Mouse (Mus musculus) thymus, postnatal 4 days (tissue): ENCODE results near the gene Gm42517.

ENCODE experiments used
- DNase-seq: peaks from one replicate; pipeline ENCODE4 v3.0.0; 2021

The Gm42517 gene

GRCm38 (mm10) chr5:108367871-108368332 is at the start of gene Gm42517:
TSS of gene Gm42517 (minus strand) at chr5:108367922.
- DNase-seq, result peak; percentile 11

- DNase-seq, result no peak
Observed at GRCm38 (mm10) chr5:108414711-108415110, 47.0 kb upstream of the Gm42517 start.

- DNase-seq, result no peak
Observed at GRCm38 (mm10) chr5:108406977-108407376, 39.3 kb upstream of the Gm42517 start.

- DNase-seq, result no peak
Observed at GRCm38 (mm10) chr5:108405460-108405859, 37.7 kb upstream of the Gm42517 start.

- no peak for DNase-seq
Observed at GRCm38 (mm10) chr5:108403453-108403852, 35.7 kb upstream of the Gm42517 start.

- DNase-seq, result no peak
Observed at GRCm38 (mm10) chr5:108389744-108390143, 22.0 kb upstream of the Gm42517 start.

- no peak for DNase-seq
Observed at GRCm38 (mm10) chr5:108388201-108388600, 20.5 kb upstream of the Gm42517 start, which contains the start of gene Pde6b. TSS of gene Pde6b (plus strand) at chr5:108388391.

- no peak for DNase-seq
Observed at GRCm38 (mm10) chr5:108386449-108386848, 18.7 kb upstream of the Gm42517 start.

- DNase-seq, result no peak
Observed at GRCm38 (mm10) chr5:108385632-108386031, 17.9 kb upstream of the Gm42517 start.

- DNase-seq, result no peak
Observed at GRCm38 (mm10) chr5:108378346-108378745, 10.6 kb upstream of the Gm42517 start.

GRCm38 (mm10) chr5:108376059-108376458 is 8.3 kb upstream of the Gm42517 start:
- no peak for DNase-seq

GRCm38 (mm10) chr5:108374079-108374478 is 6.4 kb upstream of the Gm42517 start:
- DNase-seq, result no peak

- no peak for DNase-seq
Observed at GRCm38 (mm10) chr5:108369964-108370363, 2.2 kb upstream of the Gm42517 start.

GRCm38 (mm10) chr5:108368851-108369621 is 1.3 kb upstream of the Gm42517 start:
- peak; percentile 30 for DNase-seq

GRCm38 (mm10) chr5:108368446-108368845 is 724 bp upstream of the Gm42517 start:
- no peak for DNase-seq

- DNase-seq, result peak; percentile 48
Observed at GRCm38 (mm10) chr5:108366984-108367841, 509 bp downstream of the Gm42517 start.

GRCm38 (mm10) chr5:108366328-108366983 is 1.3 kb downstream of the Gm42517 start:
- DNase-seq, result peak; percentile 15

GRCm38 (mm10) chr5:108362330-108362729 is 5.4 kb downstream of the Gm42517 start:
- no peak for DNase-seq

- no peak for DNase-seq
Observed at GRCm38 (mm10) chr5:108360211-108360610, 7.5 kb downstream of the Gm42517 start.

GRCm38 (mm10) chr5:108359491-108359890 is 8.2 kb downstream of the Gm42517 start:
- DNase-seq, result no peak

- no peak for DNase-seq
Observed at GRCm38 (mm10) chr5:108357862-108358261, 9.9 kb downstream of the Gm42517 start.

- no peak for DNase-seq
Observed at GRCm38 (mm10) chr5:108354056-108354455, 13.7 kb downstream of the Gm42517 start.

GRCm38 (mm10) chr5:108349511-108350148 is 18.1 kb downstream of the Gm42517 start:
- no peak for DNase-seq
